In the genomic region with DNA sequence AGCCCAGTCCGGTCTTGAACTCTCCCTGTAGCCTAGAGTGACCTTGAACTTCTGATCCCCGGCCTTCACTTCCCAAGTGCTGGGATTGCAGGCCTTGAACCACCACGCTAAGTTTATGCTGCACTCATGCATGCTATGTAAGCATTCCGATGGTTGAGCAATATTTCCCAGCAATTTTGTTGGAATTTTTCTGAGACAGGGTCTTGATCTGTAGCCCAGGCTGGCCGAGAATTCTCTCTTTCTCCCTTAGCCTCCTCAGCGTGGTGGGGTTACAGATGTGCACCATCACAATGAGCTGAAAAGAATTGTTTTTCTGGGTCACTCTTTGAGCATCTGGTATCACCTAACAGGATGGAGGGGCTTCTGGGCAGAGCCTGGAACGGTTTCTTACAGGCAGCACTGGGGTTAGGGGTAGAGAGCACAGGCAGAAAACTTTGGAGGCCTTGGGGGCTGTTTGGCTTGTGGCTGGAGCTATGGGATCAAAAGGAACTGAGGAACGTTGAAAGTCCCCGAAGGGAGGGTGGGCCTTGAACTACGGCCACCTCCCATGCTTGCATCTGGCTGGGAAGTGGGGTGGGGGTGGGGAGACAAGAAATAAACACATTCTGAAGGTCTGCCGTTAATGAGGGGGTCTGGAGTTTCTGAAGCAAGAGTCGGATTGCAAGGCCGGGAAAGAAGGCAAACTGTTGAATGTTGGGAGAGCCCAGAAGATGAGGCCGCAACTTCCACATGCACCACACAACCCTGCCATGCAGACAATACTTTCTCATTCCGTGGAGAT, we compare ENCODE assay signal across 13 mouse cellular contexts. TPM values are rescaled to one million over a fixed set of nuclear protein-coding genes. Genes with fewer than 3 reads are reported as not detected.
DNase-seq lines count a peak whose midpoint lies in the region; ATAC-seq lines count a peak whose summit lies in the region.
"Had no signal": no experiment of that assay in that cellular context is flagged by ENCODE, and none has a peak within 500 bp of the region (broad histone marks: within the 10 kb centered on the region; RNA-seq: fewer than 3 reads in every experiment).

No protein-coding gene starts in this region.

- H3K9ac ChIP-seq in liver, embryonic 12.5 days: no peak overlapping the region
- no peak overlapping the region for H3K9ac ChIP-seq in limb, embryonic 12.5 days (replicated peaks)
- no peak overlapping the region for H3K9ac ChIP-seq in forebrain, embryonic 14.5 days (ENCODE audit: low read length)
- H3K9ac ChIP-seq: midbrain, embryonic 13.5 days had no signal

- no peak overlapping the region for H3K4me2 ChIP-seq in liver, embryonic 12.5 days
- H3K4me2 ChIP-seq in limb, embryonic 12.5 days: 0 out of 2 replicates have a peak overlapping the region, but pooled peaks have one; percentile 1
- H3K4me2 ChIP-seq in forebrain, embryonic 14.5 days (ENCODE audit: low read length): no peak overlapping the region
- H3K4me2 ChIP-seq: midbrain, embryonic 13.5 days had no signal

- H3K4me3 ChIP-seq in liver, embryonic 12.5 days: no peak overlapping the region
- H3K4me3 ChIP-seq in embryonic facial prominence, embryonic 10.5 days: no peak overlapping the region
- H3K4me3 ChIP-seq in limb, embryonic 12.5 days (replicated peaks): no peak overlapping the region
- no peak overlapping the region for H3K4me3 ChIP-seq in forebrain, embryonic 14.5 days (ENCODE audit: low read depth, low read length)
- H3K4me3 ChIP-seq: midbrain, embryonic 13.5 days had no signal

- DNase-seq in heart, adult 11 months: peak; percentile 92
- DNase-seq in heart, postnatal 10 days: no peak
- DNase-seq in liver: no peak
- DNase-seq in embryonic facial prominence, embryonic 10.5 days (ENCODE audit: low spot score): peak; percentile 67
- DNase-seq in forebrain, embryonic 14.5 days (ENCODE audit: low spot score): no peak
- DNase-seq in retina, embryonic 14.5 days (ENCODE audit: low spot score): no peak
- DNase-seq: B cell, adult 2 months; kidney, postnatal 14 days; spleen, adult 18-20 months had no signal

- intact Hi-C loops in heart, postnatal 10 days (cut with DNase I): no loop called here

- no peak for ATAC-seq in liver, embryonic 12.5 days
- ATAC-seq in limb, embryonic 12.5 days (ENCODE audit: insufficient number of reproducible peaks, insufficient read depth, low FRiP score, low TSS enrichment, low read depth): no peak
- ATAC-seq in forebrain, embryonic 14.5 days: no peak
- ATAC-seq: midbrain, embryonic 13.5 days had no signal

- H3K27ac ChIP-seq in liver, embryonic 12.5 days: 0 out of 2 replicates have a peak overlapping the region, but pooled peaks have one; percentile 23
- peak overlapping the region; percentile 85 for H3K27ac ChIP-seq in embryonic facial prominence, embryonic 10.5 days (replicated peaks)
- peak overlapping the region; percentile 93 for H3K27ac ChIP-seq in limb, embryonic 12.5 days
- no peak overlapping the region for H3K27ac ChIP-seq in forebrain, embryonic 14.5 days (ENCODE audit: low read depth, low read length)
- H3K27ac ChIP-seq: midbrain, embryonic 13.5 days had no signal

- no peaks in the 10 kb centered on the region for H3K36me3 ChIP-seq in liver, embryonic 12.5 days
- no peaks in the 10 kb centered on the region for H3K36me3 ChIP-seq in embryonic facial prominence, embryonic 10.5 days (replicated peaks)
- H3K36me3 ChIP-seq in limb, embryonic 12.5 days: no peaks in the 10 kb centered on the region
- H3K36me3 ChIP-seq in forebrain, embryonic 14.5 days (ENCODE audit: control insufficient read depth, insufficient read depth, low read length): no peaks in the 10 kb centered on the region
- H3K36me3 ChIP-seq: midbrain, embryonic 13.5 days had no signal

- H3K4me1 ChIP-seq in liver, embryonic 12.5 days: peaks cover 38% of the 10 kb centered on the region
- peaks cover 72% of the 10 kb centered on the region for H3K4me1 ChIP-seq in embryonic facial prominence, embryonic 10.5 days
- H3K4me1 ChIP-seq in limb, embryonic 12.5 days (replicated peaks): peaks cover 65% of the 10 kb centered on the region
- H3K4me1 ChIP-seq in forebrain, embryonic 14.5 days (ENCODE audit: control insufficient read depth, insufficient read depth, low read length): peaks cover 9% of the 10 kb centered on the region

- H3K27me3 ChIP-seq in liver, embryonic 12.5 days (replicated peaks): peaks cover 29% of the 10 kb centered on the region
- no peaks in the 10 kb centered on the region for H3K27me3 ChIP-seq in embryonic facial prominence, embryonic 10.5 days (replicated peaks; ENCODE audit: low read depth, poor library complexity, severe bottlenecking)
- no peaks in the 10 kb centered on the region for H3K27me3 ChIP-seq in limb, embryonic 12.5 days
- H3K27me3 ChIP-seq in forebrain, embryonic 14.5 days (replicated peaks; ENCODE audit: control insufficient read depth, insufficient read depth, low read length): no peaks in the 10 kb centered on the region
- H3K27me3 ChIP-seq: midbrain, embryonic 13.5 days had no signal

- H3K9me3 ChIP-seq in liver, embryonic 12.5 days (replicated peaks): no peaks in the 10 kb centered on the region
- H3K9me3 ChIP-seq in embryonic facial prominence, embryonic 10.5 days: no peaks in the 10 kb centered on the region
- H3K9me3 ChIP-seq in limb, embryonic 12.5 days: no peaks in the 10 kb centered on the region
- H3K9me3 ChIP-seq in forebrain, embryonic 14.5 days (replicated peaks; ENCODE audit: control insufficient read depth, low read length): no peaks in the 10 kb centered on the region
- H3K9me3 ChIP-seq: midbrain, embryonic 13.5 days had no signal

- WGBS in liver, embryonic 12.5 days (ENCODE audit: insufficient replicate concordance): 51% methylated on average over 15 of the region's 15 CpGs
- WGBS in embryonic facial prominence, embryonic 10.5 days: 39% methylated on average over 15 of the region's 15 CpGs
- WGBS in limb, embryonic 12.5 days: 27% methylated on average over 15 of the region's 15 CpGs
- WGBS in forebrain, embryonic 14.5 days: 70% methylated on average over 15 of the region's 15 CpGs

RNA-seq across cellular contexts. Expression of a gene that starts 20.4 kb away (rescaled TPM):
- under 1 TPM; 0.42 to 0.62 TPM for total RNA-seq in heart, postnatal 10 days (2021)
- polyA plus RNA-seq in liver, embryonic 12.5 days (2016; fragmentation: Nextera tagmentation; extraction: Ambion mirVana): 0.39 and 0.44 TPM in 2 replicates
- polyA plus RNA-seq in embryonic facial prominence, embryonic 10.5 days (2016; fragmentation: Nextera tagmentation; extraction: Ambion mirVana): 0.50 and 0.78 TPM in 2 replicates
- 0.40 and 0.49 TPM in 2 replicates for polyA plus RNA-seq in limb, embryonic 12.5 days (2016; fragmentation: Nextera tagmentation; extraction: Ambion mirVana)
- polyA plus RNA-seq in forebrain, embryonic 14.5 days (2014; fragmentation: Nextera tagmentation; extraction: Ambion mirVana): not detected in 2 replicates
- total RNA-seq: common myeloid progenitor, adult 5-6 weeks had no signal
- polyA plus RNA-seq: midbrain, embryonic 13.5 days had no signal

RNA-seq across cellular contexts. Expression of a gene that starts 45.4 kb away (rescaled TPM):
- total RNA-seq in heart, postnatal 10 days (2021): under 1 TPM; 0.12 TPM
- 0.17 and 0.39 TPM in 2 replicates for polyA plus RNA-seq in liver, embryonic 12.5 days (2016; fragmentation: Nextera tagmentation; extraction: Ambion mirVana)
- 0.96 and 1.0 TPM in 2 replicates for polyA plus RNA-seq in embryonic facial prominence, embryonic 10.5 days (2016; fragmentation: Nextera tagmentation; extraction: Ambion mirVana)
- 0.65 and 0.73 TPM in 2 replicates for polyA plus RNA-seq in limb, embryonic 12.5 days (2016; fragmentation: Nextera tagmentation; extraction: Ambion mirVana)
- 0.08 TPM in 1 of 2 replicates, not detected in the other for polyA plus RNA-seq in forebrain, embryonic 14.5 days (2014; fragmentation: Nextera tagmentation; extraction: Ambion mirVana)

Comparison
In these comparisons a context has a peak if more than half of its experiments do, and no peak if none do; other contexts are left out.
1. DNase-seq: peak in heart, adult 11 months (single experiment) and embryonic facial prominence, embryonic 10.5 days (single experiment); none in heart, postnatal 10 days (0 of 2), liver (single experiment), forebrain, embryonic 14.5 days (single experiment) and retina, embryonic 14.5 days (single experiment).